Mouse (Mus musculus): ENCODE measurements around the gene Slc35c1. TPM values are rescaled to one million over a fixed set of nuclear protein-coding genes. Genes with fewer than 3 reads are reported as not detected.
A peak's percentile ranks its signal among the peaks of the same experiment; 100 is the strongest.
"Not testable (repeated sequence)": the region's sequence is repeated elsewhere in the genome, so short reads cannot be mapped to it uniquely, and the experiment has no call there.

Gene Slc35c1
- total RNA-seq, 2 experiments from 2014 or later = 13.6 to 14.1 TPM

- peak in 1 of 2 experiments; percentile 64 for DNase-seq (ENCODE audit: low spot score in 2 of 2)
These were observed 17.5 kb upstream of the Slc35c1 start for GRCm38 (mm10) chr2:92477672-92478312.

- DNase-seq (ENCODE audit: low spot score in 2 of 2) = not testable (repeated sequence)
These were observed 16.2 kb upstream of the Slc35c1 start for GRCm38 (mm10) chr2:92476580-92476979.

- no peak for DNase-seq (ENCODE audit: low spot score in 2 of 2)
These were observed 15.4 kb upstream of the Slc35c1 start for GRCm38 (mm10) chr2:92475711-92476110.

- no peak for DNase-seq (ENCODE audit: low spot score in 2 of 2)
These were observed 14.6 kb upstream of the Slc35c1 start for GRCm38 (mm10) chr2:92474920-92475319.

GRCm38 (mm10) chr2:92471886-92472670 lies 11.7 kb upstream of the Slc35c1 start:
- DNase-seq (ENCODE audit: low spot score in 2 of 2) = no peak

GRCm38 (mm10) chr2:92464690-92465089 lies 4.4 kb upstream of the Slc35c1 start:
- no peak for DNase-seq (ENCODE audit: low spot score in 2 of 2)

GRCm38 (mm10) chr2:92461215-92461614 lies 877 bp upstream of the Slc35c1 start:
- DNase-seq (ENCODE audit: low spot score in 2 of 2) = no peak

GRCm38 (mm10) chr2:92459141-92459920 lies 1.0 kb downstream of the Slc35c1 start:
- peak; percentile 76 to 86 for DNase-seq (ENCODE audit: low spot score in 2 of 2)

GRCm38 (mm10) chr2:92458481-92458880 lies 1.9 kb downstream of the Slc35c1 start:
- no peak for DNase-seq (ENCODE audit: low spot score in 2 of 2)

GRCm38 (mm10) chr2:92456970-92457530 lies 3.3 kb downstream of the Slc35c1 start:
- no peak for DNase-seq (ENCODE audit: low spot score in 2 of 2)

- no peak for DNase-seq (ENCODE audit: low spot score in 2 of 2)
These were observed 4.6 kb downstream of the Slc35c1 start for GRCm38 (mm10) chr2:92455704-92456103.

- no peak for DNase-seq (ENCODE audit: low spot score in 2 of 2)
These were observed 6.2 kb downstream of the Slc35c1 start for GRCm38 (mm10) chr2:92454166-92454565.

- no peak for DNase-seq (ENCODE audit: low spot score in 2 of 2)
These were observed 9.2 kb downstream of the Slc35c1 start for GRCm38 (mm10) chr2:92451126-92451525.

GRCm38 (mm10) chr2:92447121-92447740 lies 13.1 kb downstream of the Slc35c1 start:
- DNase-seq (ENCODE audit: low spot score in 2 of 2) = no peak

GRCm38 (mm10) chr2:92446656-92447055 lies 13.7 kb downstream of the Slc35c1 start:
- DNase-seq (ENCODE audit: low spot score in 2 of 2) = no peak

- DNase-seq (ENCODE audit: low spot score in 2 of 2) = no peak
These were observed 14.4 kb downstream of the Slc35c1 start for GRCm38 (mm10) chr2:92445890-92446289.

GRCm38 (mm10) chr2:92444376-92444775 lies 16.0 kb downstream of the Slc35c1 start:
- DNase-seq (ENCODE audit: low spot score in 2 of 2) = no peak

GRCm38 (mm10) chr2:92443313-92443712 lies 17.0 kb downstream of the Slc35c1 start:
- DNase-seq (ENCODE audit: low spot score in 2 of 2) = no peak

- DNase-seq (ENCODE audit: low spot score in 2 of 2) = peak in 1 of 2 experiments; percentile 84
These were observed 17.8 kb downstream of the Slc35c1 start for GRCm38 (mm10) chr2:92442419-92443001.

GRCm38 (mm10) chr2:92440432-92440831 lies 19.9 kb downstream of the Slc35c1 start:
- no peak for DNase-seq (ENCODE audit: low spot score in 2 of 2)

GRCm38 (mm10) chr2:92438567-92438966 lies 21.8 kb downstream of the Slc35c1 start:
- DNase-seq (ENCODE audit: low spot score in 2 of 2) = no peak
